Mouse (Mus musculus) stomach, embryonic 15.5 days (tissue): ENCODE data around the gene Tbl2. TPM values are rescaled to one million over a fixed set of nuclear protein-coding genes. Genes with fewer than 3 reads are reported as not detected.
A peak's percentile ranks its signal among the peaks of the same experiment; 100 is the strongest.

Experiments
- ATAC-seq: fragments of 200-750 bp; cut with Nextera tagmentation; 2 replicates; pipeline ENCODE4 v1.8.0; 2017; ENCODE audit warnings: low read depth, moderate number of reproducible peaks, moderate TSS enrichment; ENCODE audit not compliant: insufficient read depth, low FRiP score
- H3K27ac ChIP-seq: fragments of 300-500 bp; sonication (generic); 2 replicates; pipeline ENCODE4 v1.5.1; 2015; ENCODE audit warnings: mild to moderate bottlenecking, inconsistent platforms
- H3K27me3 ChIP-seq: fragments of 300-500 bp; sonication (generic); replicated peaks from 2 replicates; pipeline ENCODE4 v1.6.1; 2015; ENCODE audit warnings: inconsistent platforms
- H3K36me3 ChIP-seq: fragments of 300-500 bp; sonication (generic); 2 replicates; pipeline ENCODE4 v1.6.1; 2015; ENCODE audit warnings: inconsistent platforms
- H3K4me1 ChIP-seq: fragments of 300-500 bp; sonication (generic); 2 replicates; pipeline ENCODE4 v1.6.1; 2015; ENCODE audit warnings: inconsistent platforms
- H3K4me2 ChIP-seq: fragments of 300-500 bp; sonication (generic); 2 replicates; pipeline ENCODE4 v1.6.1; 2015; ENCODE audit warnings: mild to moderate bottlenecking, inconsistent platforms
- H3K4me3 ChIP-seq: fragments of 300-500 bp; sonication (generic); replicated peaks from 2 replicates; pipeline ENCODE4 v1.5.1; 2015; ENCODE audit warnings: inconsistent platforms
- H3K9ac ChIP-seq: fragments of 300-500 bp; sonication (generic); 2 replicates; pipeline ENCODE4 v1.6.1; 2015; ENCODE audit warnings: inconsistent platforms
- H3K9me3 ChIP-seq: fragments of 300-500 bp; sonication (generic); 2 replicates; pipeline ENCODE4 v1.6.1; 2016; ENCODE audit warnings: inconsistent platforms
- WGBS: fragments of 180-500 bp; shearing (Covaris S2); methylation state at CpG from one replicate; pipeline ENCODE4 v1.1.7; 2015; 5-methylcytosine and 5-hydroxymethylcytosine counted together
- polyA plus RNA-seq: library from polyadenylated mRNA; unstranded; fragments of >200 nt; fragmentation: Nextera tagmentation; extraction: Ambion mirVana; gene quantifications from 2 replicates; pipeline ENCODE4 v1.2.1, GENCODE M21; 2015

Gene Tbl2
- polyA plus RNA-seq, 1 experiment from 2014 or later = 20.9 TPM

DNA sequence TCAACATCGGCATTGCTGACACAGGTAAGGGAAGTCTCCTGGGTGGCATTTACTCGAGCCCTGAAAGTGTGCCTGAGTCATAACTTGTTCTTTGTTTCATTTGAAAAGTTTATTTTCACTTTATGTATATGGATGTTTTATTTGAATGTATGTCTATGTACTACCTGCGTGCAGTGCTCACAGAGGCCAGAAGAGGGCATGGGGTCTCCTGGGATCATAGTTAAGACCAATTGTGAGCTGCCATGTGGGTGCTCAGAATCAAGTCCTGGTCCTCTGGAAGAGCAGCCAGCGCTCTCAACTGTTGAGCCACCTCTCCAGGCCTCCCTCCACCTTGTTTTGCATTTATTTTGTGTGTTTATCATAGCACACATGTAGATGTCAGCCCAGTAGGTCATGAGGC is 7.0 kb downstream of the Tbl2 start:
- H3K4me1 ChIP-seq = no peaks in the 10 kb centered on the region
- H3K9me3 ChIP-seq = no peaks in the 10 kb centered on the region
- no peak overlapping the region for H3K4me3 ChIP-seq
- no peak for ATAC-seq
- H3K36me3 ChIP-seq = peaks cover 54% of the 10 kb centered on the region
- no peak overlapping the region for H3K9ac ChIP-seq
- no peak overlapping the region for H3K4me2 ChIP-seq
- 93% methylated on average over 4 of the region's 4 CpGs for WGBS
- no peaks in the 10 kb centered on the region for H3K27me3 ChIP-seq
- no peak overlapping the region for H3K27ac ChIP-seq

DNA sequence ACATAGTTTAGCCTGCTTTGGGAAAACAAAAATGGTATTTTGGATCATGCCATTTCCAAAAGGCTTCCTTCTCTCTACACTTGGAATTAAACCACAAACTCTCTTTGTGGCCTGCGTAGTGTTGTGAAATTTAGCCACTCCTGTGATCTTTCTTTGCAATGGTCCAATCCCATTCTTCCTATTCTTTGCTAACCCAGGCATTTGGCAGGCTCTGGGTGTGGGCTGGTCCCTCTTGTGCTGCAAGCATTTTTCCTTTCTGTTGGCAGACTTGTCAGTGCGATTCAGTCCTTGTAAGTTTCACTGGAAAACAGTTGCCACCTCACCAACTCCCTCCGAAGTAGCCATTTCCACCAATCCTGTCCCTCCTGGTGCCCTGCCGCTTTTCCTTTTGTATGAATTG is 11.8 kb downstream of the Tbl2 start:
- Histone ChIP-seq H3K36me3 (peaks cover 37% of the 10 kb centered on the region), H3K4me2 (no peak overlapping the region), H3K27ac (no peak overlapping the region), H3K9ac (no peak overlapping the region), H3K4me1 (no peaks in the 10 kb centered on the region), H3K9me3 (no peaks in the 10 kb centered on the region), H3K27me3 (no peaks in the 10 kb centered on the region), H3K4me3 (no peak overlapping the region)
- no peak for ATAC-seq
- WGBS = 90% methylated on average over 4 of the region's 4 CpGs

DNA sequence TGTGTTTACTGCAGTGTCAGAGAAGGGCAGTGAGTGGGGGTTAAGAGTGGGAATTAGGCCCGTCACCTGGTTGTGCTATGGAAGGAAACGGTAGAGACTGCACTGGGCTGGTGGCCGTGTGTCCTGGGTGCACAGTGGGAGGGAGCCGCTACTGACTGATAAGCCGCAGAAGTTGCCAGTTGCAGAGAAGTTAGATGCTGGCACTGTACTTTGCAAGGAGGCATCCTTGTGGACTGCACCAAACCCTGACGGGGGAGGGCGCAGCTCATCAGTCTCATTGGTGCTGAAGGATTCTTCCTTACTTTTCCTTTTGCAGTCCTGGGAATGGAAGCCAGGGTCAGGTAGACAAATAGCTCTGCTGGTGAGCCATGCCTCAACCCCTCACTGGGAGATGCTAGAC is 12.2 kb downstream of the Tbl2 start:
- Histone ChIP-seq H3K27ac (no peak overlapping the region), H3K36me3 (peaks cover 33% of the 10 kb centered on the region), H3K9ac (no peak overlapping the region), H3K27me3 (no peaks in the 10 kb centered on the region), H3K4me2 (no peak overlapping the region), H3K4me1 (no peaks in the 10 kb centered on the region), H3K9me3 (no peaks in the 10 kb centered on the region), H3K4me3 (no peak overlapping the region)
- WGBS = 88% methylated on average over 7 of the region's 7 CpGs
- ATAC-seq = no peak

DNA sequence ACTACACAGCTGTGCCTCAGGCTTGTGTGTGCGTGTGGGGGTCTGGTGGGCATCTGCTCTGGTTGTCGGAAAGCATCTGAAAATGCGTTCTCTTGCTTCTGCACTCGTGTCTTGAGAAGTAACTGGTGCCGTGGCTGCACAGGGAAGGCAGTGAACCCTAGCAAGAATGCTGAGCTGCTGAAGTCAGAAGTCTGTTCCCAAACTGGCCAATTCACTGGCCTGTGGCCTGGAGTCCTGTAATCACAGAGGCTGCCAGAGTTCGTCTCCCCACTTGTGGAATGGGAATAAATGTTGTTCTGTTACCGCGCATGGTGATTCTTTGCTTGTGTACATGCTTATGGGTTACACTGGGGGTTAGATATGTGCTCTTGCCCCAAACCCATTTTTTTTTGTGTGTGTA is 12.9 kb downstream of the Tbl2 start:
- no peak overlapping the region for H3K4me3 ChIP-seq
- H3K9me3 ChIP-seq = no peaks in the 10 kb centered on the region
- peaks cover 26% of the 10 kb centered on the region for H3K36me3 ChIP-seq
- no peak overlapping the region for H3K9ac ChIP-seq
- H3K27ac ChIP-seq = no peak overlapping the region
- no peaks in the 10 kb centered on the region for H3K27me3 ChIP-seq
- no peak overlapping the region for H3K4me2 ChIP-seq
- no peak for ATAC-seq
- WGBS = 93% methylated on average over 8 of the region's 8 CpGs
- no peaks in the 10 kb centered on the region for H3K4me1 ChIP-seq

DNA sequence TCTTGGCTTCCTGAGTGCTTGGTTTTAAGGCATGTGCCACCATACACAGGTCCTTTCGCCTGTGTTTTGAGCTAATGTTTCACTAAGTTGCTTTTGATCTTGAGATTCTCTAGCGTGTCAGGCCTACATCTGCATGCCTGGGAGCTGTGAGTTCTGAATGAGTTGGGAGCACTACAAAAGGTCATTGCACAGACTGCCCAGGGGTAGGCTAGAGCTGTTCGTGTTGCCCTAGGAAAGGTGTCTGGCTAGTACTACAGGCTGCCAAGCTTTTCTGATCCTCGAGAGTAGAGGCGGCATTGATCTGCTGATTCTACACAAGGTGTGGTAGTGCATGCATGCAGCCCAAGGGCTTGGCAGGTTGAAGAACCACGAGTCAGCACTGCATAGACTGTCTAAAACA is 13.4 kb downstream of the Tbl2 start:
- peaks cover 1% of the 10 kb centered on the region; the same call in 1 of the 2 replicates for H3K4me1 ChIP-seq
- WGBS = 74% methylated on average over 6 of the region's 6 CpGs
- H3K36me3 ChIP-seq = peaks cover 26% of the 10 kb centered on the region
- H3K9ac ChIP-seq = no peak overlapping the region
- H3K27ac ChIP-seq = no peak overlapping the region
- no peak for ATAC-seq
- H3K9me3 ChIP-seq = no peaks in the 10 kb centered on the region
- H3K4me2 ChIP-seq = no peak overlapping the region
- no peaks in the 10 kb centered on the region for H3K27me3 ChIP-seq
- H3K4me3 ChIP-seq = no peak overlapping the region

DNA sequence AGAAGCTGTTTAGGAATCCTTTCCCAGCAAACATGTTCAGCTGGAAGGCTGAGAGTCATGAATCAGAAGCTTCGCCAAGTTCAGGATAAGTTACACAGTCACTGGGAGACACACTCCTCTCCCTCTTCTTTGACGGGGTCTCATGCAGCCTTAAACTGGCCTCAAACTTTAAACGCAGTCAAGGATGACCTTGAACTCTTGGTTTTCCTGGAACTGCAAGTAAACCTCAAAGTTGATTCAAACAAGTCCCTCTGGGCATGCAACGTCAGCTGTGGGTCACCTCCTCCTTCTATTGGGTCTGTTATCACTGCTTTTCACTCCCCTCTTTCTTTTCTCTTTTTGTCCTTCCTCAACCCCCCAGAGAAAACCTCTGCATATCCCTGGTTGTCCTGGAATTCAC is 17.5 kb downstream of the Tbl2 start:
- Histone ChIP-seq H3K4me2 (no peak overlapping the region), H3K4me1 (peaks cover 14% of the 10 kb centered on the region; the same call in 1 of the 2 replicates), H3K9me3 (no peaks in the 10 kb centered on the region), H3K4me3 (no peak overlapping the region), H3K36me3 (peaks cover 13% of the 10 kb centered on the region), H3K27me3 (no peaks in the 10 kb centered on the region), H3K27ac (no peak overlapping the region), H3K9ac (no peak overlapping the region)
- WGBS = 77% methylated on average over 4 of the region's 4 CpGs
- no peak for ATAC-seq

DNA sequence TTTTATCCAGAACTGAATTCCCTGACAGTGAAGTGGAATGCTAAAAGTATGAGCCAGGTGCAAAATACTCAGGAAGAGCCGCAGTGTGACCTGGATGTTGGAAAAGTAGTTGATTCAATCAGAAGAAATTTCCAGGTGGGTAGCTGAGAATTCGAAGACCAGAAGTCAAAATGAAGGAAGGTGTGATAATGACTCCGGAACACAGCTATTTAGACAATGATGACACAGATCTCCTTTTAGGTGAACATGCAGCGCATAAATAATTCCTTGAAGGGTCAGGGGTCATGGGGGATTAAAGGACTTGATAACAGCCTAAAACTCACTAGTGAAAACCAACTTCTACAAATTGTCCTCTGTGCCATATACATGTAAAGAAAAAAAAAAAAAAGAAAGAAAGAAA is 18.0 kb downstream of the Tbl2 start:
- Histone ChIP-seq H3K4me2 (peak overlapping the region; percentile 70; the same call in 1 of the 2 replicates), H3K9ac (no peak overlapping the region), H3K27me3 (no peaks in the 10 kb centered on the region), H3K27ac (peak overlapping the region; percentile 98), H3K4me3 (no peak overlapping the region), H3K9me3 (no peaks in the 10 kb centered on the region), H3K36me3 (peaks cover 8% of the 10 kb centered on the region; the same call in 1 of the 2 replicates), H3K4me1 (peaks cover 14% of the 10 kb centered on the region; the same call in 1 of the 2 replicates)
- 90% methylated on average over 4 of the region's 4 CpGs for WGBS
- no peak for ATAC-seq

DNA sequence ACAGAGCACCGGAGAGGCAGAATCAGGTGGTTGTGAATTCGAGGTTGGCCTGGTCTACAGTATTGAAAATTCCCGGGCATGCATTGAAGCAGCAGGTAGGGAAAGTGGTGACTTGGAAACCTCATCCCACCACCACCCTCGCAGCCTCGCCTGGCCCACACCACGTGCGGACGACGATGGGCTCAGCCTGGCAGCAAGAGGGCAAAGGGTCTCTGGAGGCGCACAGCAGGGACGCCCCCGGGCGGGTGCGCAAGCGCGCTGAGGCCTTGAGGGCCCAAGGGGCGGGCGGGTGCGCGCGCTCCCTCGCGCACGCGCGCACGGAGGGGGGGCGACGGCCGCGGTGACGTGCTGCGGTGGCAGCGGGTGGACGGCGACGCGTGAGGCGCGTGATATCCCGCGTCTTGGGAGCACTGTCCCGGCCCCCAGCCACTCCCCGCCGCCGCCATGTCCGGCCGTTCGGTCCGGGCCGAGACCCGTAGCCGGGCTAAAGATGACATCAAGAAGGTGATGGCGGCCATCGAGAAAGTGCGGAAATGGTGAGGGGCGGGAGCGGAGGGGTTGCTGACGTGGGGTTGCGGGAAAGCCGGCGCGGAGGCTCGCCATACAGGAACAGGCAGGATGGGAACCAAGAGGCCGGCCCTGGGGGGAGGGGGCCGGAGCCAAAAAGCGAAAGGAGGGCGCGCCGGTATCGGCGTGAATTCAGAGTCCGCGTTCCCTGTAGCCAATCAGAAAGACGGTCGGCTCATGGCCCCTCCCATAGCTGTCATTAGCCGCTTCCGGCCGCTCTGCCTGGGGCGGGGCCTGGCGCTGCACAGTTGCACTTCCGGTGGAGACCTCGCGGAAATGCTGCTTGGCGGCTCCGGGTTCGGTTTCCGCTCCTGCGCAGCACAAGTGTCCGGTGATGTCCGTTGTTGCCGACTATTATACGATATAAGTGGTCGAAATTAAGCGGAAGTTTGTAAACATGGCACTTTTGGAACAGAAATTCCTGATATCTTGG is 18.9 kb downstream of the Tbl2 start, which contains the start of gene Bcl7b:
Gene Bcl7b, plus strand, starts transcription at position 221 of the 1,000 bp plus-strand sequence.
- Histone ChIP-seq H3K9me3 (no peaks in the 10 kb centered on the region), H3K4me3 (peak within 1 kb of the TSS; percentile 66), H3K27me3 (no peaks in the 10 kb centered on the region), H3K27ac (peak within 1 kb of the TSS; percentile 98), H3K9ac (peak within 1 kb of the TSS; percentile 55), H3K4me1 (peaks cover 14% of the 10 kb centered on the region; the same call in 1 of the 2 replicates), H3K36me3 (peaks cover 14% of the 10 kb centered on the region), H3K4me2 (peak within 1 kb of the TSS; percentile 77)
- ATAC-seq = peak; percentile 97
- WGBS = 2% methylated on average over 93 of the region's 95 CpGs

DNA sequence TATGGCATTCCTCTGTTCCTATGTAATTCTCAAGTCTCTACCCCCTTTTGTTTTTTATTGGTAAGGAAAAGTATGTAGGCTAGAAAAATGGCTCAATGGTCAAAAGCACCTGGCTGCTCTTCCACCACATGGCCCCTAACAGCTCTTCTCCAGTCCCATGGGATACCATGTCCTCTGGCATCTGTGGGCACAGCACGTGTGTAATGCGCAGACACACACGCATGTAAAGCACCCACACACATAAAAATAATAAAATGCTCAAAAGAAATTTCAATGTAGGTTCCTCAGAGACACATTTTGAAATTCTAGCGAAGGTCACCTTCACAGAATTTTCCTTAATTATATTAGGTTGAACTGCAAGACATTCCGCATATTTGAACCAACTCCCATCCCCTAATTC is 20.0 kb downstream of the Tbl2 start:
- H3K4me1 ChIP-seq = peaks cover 14% of the 10 kb centered on the region; the same call in 1 of the 2 replicates
- peak overlapping the region; percentile 66 for H3K4me3 ChIP-seq
- H3K9me3 ChIP-seq = no peaks in the 10 kb centered on the region
- no peak overlapping the region for H3K9ac ChIP-seq
- ATAC-seq = no peak
- 85% methylated on average over 5 of the region's 5 CpGs for WGBS
- peak overlapping the region; percentile 81; the same call in 1 of the 2 replicates for H3K27ac ChIP-seq
- peak overlapping the region; percentile 77 for H3K4me2 ChIP-seq
- no peaks in the 10 kb centered on the region for H3K27me3 ChIP-seq
- H3K36me3 ChIP-seq = peaks cover 16% of the 10 kb centered on the region

DNA sequence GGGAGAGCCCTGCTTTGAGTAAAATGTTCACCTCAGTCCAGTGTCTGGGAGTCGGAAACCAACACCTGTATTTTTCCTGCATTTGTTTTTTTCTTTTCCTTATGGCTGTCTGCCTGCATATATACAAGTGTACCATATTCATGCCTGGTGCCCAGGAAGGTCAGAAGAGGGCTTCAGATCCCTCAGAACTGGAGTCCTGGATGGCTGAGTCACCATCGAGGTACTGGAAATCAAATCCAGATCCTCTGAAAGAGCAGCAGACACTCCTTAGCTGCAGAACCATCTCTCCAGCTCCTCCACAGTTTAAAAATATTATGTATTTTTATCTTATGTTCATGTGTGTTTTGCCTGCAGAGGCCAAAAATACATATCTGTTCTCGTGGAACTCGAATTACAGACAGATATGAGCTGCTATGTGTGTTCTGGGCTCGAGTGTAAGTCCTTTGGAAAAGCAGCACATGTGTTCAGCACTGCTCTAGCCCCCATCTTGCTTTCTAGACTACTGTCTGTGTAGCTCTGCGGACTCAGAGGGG is 22.3 kb downstream of the Tbl2 start:
- WGBS = 92% methylated on average over 6 of the region's 6 CpGs
- Histone ChIP-seq H3K9me3 (no peaks in the 10 kb centered on the region), H3K36me3 (peaks cover 28% of the 10 kb centered on the region), H3K4me3 (no peak overlapping the region), H3K4me2 (no peak overlapping the region), H3K4me1 (peaks cover 14% of the 10 kb centered on the region; the same call in 1 of the 2 replicates), H3K9ac (no peak overlapping the region), H3K27me3 (no peaks in the 10 kb centered on the region), H3K27ac (no peak overlapping the region)
- ATAC-seq = no peak

DNA sequence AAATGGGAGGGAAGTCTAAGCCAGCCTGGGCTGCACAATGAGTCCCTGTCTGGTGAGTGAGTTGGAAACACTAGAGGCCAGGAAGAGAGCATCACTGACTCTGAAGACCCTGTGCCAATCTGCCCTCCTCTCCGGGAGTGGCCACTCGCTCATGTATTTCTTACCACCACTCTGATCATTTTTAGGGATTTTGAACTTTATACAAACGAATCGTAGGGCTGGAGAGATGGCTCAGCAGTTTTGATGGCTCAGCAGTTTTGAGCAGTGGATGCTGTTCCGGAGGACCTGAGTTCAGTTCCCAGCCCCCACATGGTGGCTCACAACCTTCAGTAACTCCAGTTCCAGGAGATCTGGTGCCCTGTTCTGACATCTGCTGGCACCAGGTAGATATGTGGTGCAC is 23.5 kb downstream of the Tbl2 start:
- ATAC-seq = no peak
- Histone ChIP-seq H3K4me2 (no peak overlapping the region), H3K9ac (no peak overlapping the region), H3K27me3 (no peaks in the 10 kb centered on the region), H3K27ac (no peak overlapping the region), H3K4me3 (no peak overlapping the region), H3K36me3 (peaks cover 39% of the 10 kb centered on the region), H3K4me1 (peaks cover 11% of the 10 kb centered on the region; the same call in 1 of the 2 replicates), H3K9me3 (no peaks in the 10 kb centered on the region)
- WGBS = 88% methylated on average over 5 of the region's 5 CpGs

DNA sequence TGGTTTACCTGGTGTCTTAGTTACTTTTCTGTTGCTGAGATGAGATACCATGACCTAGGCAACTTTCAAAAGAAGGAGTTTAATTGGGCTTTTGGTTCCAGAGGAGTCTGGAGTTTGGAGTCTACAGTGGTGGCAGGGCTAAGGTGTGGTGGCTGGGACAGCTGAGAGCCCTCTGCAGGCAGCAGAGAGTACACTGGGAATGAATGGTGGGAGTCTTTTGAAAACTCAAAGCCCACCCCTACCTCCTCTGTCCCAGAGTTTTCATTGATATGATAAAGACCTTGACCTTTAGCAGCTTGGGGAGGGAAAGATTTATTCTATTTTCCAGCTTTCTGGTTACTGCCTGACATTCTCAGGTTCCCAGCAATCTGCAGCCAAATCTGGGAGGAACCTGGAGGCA is 25.6 kb downstream of the Tbl2 start:
- no peaks in the 10 kb centered on the region for H3K9me3 ChIP-seq
- no peak overlapping the region for H3K9ac ChIP-seq
- no peak overlapping the region for H3K27ac ChIP-seq
- no peaks in the 10 kb centered on the region for H3K27me3 ChIP-seq
- peaks cover 53% of the 10 kb centered on the region for H3K36me3 ChIP-seq
- ATAC-seq = no peak
- 0 out of 2 replicates have a peak, but pooled peaks cover under 1% of the 10 kb centered on the region for H3K4me1 ChIP-seq
- H3K4me3 ChIP-seq = no peak overlapping the region
- no peak overlapping the region for H3K4me2 ChIP-seq
